Mouse (Mus musculus) frontal cortex, adult 2 months (tissue): Measurements from ENCODE around the gene Igf2bp1. TPM values are rescaled to one million over a fixed set of nuclear protein-coding genes. Genes with fewer than 3 reads are reported as not detected.

ENCODE experiments used
- DNase-seq, 2 experiments: peaks; one replicate each; pipeline ENCODE4 v3.0.0; 2022; ENCODE audit warnings: low spot score in 1 of 2; ENCODE audit errors: extremely low spot score in 1 of 2
- polyA plus RNA-seq: library from polyadenylated mRNA; depleted of rRNA; stranded (reverse); fragments of >200 nt; gene quantifications from 2 replicates; pipeline ENCODE4 v1.2.3, GENCODE M21; 2012

Igf2bp1 gene
- polyA plus RNA-seq, 1 experiment, result 0.18 TPM

- no peak for DNase-seq
Observed at GRCm38 (mm10) chr11:96008827-96009226, 3.1 kb upstream of the Igf2bp1 start.

GRCm38 (mm10) chr11:96007516-96008235 is 1.9 kb upstream of the Igf2bp1 start:
- no peak for DNase-seq

- no peak for DNase-seq
Observed at GRCm38 (mm10) chr11:96006852-96007515, 1.2 kb upstream of the Igf2bp1 start.

- DNase-seq, result no peak
Observed at GRCm38 (mm10) chr11:96006367-96006851, 669 bp upstream of the Igf2bp1 start.

- no peak for DNase-seq
Observed at GRCm38 (mm10) chr11:96004793-96005402, 842 bp downstream of the Igf2bp1 start.

- DNase-seq, result no peak
Observed at GRCm38 (mm10) chr11:96003969-96004792, 1.6 kb downstream of the Igf2bp1 start.

GRCm38 (mm10) chr11:96003100-96003900 is 2.4 kb downstream of the Igf2bp1 start:
- DNase-seq, result no peak

- DNase-seq, result no peak
Observed at GRCm38 (mm10) chr11:95994151-95994550, 11.6 kb downstream of the Igf2bp1 start.

GRCm38 (mm10) chr11:95990886-95991708 is 14.6 kb downstream of the Igf2bp1 start:
- DNase-seq, result peak in 1 of 2 experiments; percentile 3

GRCm38 (mm10) chr11:95990431-95990830 is 15.3 kb downstream of the Igf2bp1 start:
- no peak for DNase-seq

GRCm38 (mm10) chr11:95989864-95990263 is 15.9 kb downstream of the Igf2bp1 start:
- no peak for DNase-seq

GRCm38 (mm10) chr11:95988533-95988932 is 17.2 kb downstream of the Igf2bp1 start:
- peak in 1 of 2 experiments; percentile 5 for DNase-seq

GRCm38 (mm10) chr11:95987854-95988447 is 17.8 kb downstream of the Igf2bp1 start:
- DNase-seq, result no peak

GRCm38 (mm10) chr11:95982475-95982874 is 23.3 kb downstream of the Igf2bp1 start:
- DNase-seq, result no peak

GRCm38 (mm10) chr11:95981804-95982203 is 23.9 kb downstream of the Igf2bp1 start:
- no peak for DNase-seq

- DNase-seq, result peak in 1 of 2 experiments; percentile 14
Observed at GRCm38 (mm10) chr11:95980762-95981418, 24.9 kb downstream of the Igf2bp1 start.

- no peak for DNase-seq
Observed at GRCm38 (mm10) chr11:95978487-95978886, 27.3 kb downstream of the Igf2bp1 start.

- DNase-seq, result no peak
Observed at GRCm38 (mm10) chr11:95976290-95976689, 29.4 kb downstream of the Igf2bp1 start.
